Mouse (Mus musculus) spleen, postnatal 4 days (tissue): ENCODE results near the gene Dnajc19.
"Not testable (repeated sequence)": the region's sequence is repeated elsewhere in the genome, so short reads cannot be mapped to it uniquely, and the experiment has no call there.

Source experiments
- DNase-seq, 2 experiments: peaks; one replicate each; pipeline ENCODE4 v3.0.0; 2022; ENCODE audit warnings: low spot score in 2 of 2

The Dnajc19 gene

DNA sequence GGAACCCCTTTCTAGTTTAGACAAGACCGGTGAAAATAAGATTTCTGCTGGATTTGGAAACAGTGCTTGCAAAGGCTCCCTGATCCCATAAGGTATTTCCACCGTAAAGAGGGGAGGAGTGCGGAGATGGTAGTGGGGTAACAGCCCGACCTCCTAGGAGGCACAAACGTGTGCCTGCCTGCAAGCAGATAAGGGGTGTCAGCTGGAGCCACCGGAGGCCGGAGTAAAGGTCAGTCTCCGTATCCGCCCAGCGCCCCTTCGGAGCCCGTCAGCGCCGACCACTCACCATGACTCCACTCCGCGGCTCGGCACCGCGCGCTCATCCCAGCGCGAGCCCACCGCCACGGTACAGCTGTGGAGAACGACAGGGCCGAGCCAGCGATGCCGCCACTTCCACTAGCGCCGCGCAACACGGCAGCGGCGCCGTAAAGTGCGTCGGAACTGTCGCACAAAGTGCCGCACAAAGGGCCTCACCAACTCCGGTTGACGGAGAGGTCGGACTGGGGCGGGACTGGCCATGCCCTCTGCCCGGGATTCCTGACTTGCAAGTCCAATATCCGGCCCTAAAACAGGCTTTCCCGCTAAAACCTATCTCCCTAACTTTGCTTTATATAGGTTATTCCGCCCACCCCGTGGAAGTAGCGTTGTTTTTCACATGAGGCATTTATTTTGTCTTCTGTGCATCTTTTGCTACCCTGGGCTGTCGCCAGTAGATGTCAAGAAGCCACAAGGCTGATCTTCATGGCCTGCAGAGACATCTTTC, at the start of gene Dnajc19:
TSS of gene Dnajc19 (minus strand) at position 422 of the 763 bp plus-strand sequence.
- peak; percentile 89 to 95 for DNase-seq

DNA sequence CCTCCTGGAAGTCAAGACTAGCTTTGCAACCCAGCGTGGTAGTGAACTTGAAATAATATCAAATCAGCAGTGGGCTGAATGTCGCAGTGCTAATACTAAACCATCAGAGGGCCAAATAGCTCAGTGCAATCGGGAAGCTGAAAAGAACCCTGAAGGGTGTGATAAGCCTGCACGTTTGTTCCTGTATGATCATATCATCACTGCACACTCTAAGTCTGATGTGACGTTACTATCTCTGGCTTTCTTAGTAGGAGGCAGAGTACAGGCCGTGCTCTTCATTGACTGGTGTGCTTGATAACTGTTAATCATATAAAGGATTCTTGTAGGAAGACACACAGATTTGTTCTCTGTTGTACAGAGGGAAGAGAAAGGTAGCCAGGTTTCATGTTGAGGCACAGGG, 48.8 kb upstream of the Dnajc19 start:
- no peak for DNase-seq

DNA sequence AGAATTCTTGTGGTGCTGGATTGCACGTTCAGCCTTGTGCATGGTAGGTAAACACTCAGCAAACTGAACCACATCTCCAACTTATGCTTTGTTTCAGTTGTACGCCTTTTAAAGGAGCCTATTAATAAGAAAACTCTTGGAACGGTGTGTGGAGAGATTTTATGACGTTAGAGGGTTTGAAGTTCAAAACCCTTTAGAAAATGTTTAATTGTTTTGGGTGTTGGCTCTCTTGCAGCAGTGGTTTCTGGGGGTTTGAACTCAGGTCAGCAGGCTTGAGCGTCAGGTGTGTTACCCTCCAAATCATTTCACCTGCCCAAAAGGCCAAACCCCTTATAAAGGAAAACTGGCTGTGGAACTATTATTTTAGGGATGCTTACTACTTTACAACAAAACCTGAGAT, 40.2 kb upstream of the Dnajc19 start:
- DNase-seq, result no peak

DNA sequence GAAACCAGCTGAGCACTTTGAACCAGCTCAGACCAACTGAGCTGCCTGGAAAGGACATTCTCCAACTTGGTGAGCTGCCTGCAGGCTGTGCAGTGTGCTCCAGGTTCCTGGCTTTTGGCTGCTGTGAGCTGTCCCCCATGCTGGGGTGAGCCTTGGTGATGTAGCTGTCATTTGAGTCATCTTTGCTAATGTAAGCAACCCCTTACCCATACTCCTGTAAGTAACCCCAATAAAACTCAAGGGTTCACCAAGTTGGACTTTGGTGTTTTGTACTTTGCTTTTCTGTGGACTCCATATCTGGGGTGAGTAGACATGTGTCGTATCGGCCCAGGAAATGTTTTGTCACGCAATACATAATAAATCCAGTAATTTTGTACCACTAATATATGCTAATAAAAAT, 39.7 kb upstream of the Dnajc19 start:
- no peak for DNase-seq

DNA sequence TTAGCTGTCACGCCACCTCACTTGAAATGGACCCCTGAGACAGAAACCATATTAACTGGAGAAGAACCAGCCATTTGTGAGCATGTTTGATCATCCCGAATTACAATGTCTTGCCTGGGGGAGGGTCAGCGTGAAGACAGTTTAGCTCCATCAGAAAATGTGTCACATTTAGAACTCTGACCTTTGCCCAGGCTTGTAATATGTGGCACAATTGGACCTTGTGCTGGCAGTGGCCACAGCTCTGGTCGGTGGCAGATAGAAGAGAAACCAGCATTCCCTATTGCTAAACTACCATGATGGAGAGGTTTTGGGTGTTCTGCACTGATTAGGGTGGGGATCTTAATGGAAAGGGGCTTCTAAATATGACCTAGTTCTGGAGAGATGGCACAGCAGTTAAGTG, 38.7 kb upstream of the Dnajc19 start:
- DNase-seq, result no peak

DNA sequence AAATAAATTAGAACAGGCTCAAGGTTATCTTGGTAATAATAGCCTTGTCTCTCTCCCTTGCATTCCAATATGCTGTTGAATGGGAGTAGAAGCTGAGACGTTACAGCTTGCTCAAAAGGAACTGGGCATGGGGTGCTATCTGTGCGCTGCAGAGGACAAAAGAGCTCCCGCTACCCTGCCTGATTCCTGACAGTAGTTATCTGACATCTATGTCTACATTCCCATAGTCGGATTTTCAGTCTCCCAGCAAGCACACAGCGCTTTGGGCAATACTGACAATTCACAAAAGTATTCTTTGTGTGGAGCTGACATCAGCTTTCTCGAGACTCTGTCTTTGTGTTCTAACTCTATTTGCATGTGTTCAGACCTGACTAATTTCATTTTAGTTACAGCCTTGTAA, 34.7 kb upstream of the Dnajc19 start:
- no peak for DNase-seq

DNA sequence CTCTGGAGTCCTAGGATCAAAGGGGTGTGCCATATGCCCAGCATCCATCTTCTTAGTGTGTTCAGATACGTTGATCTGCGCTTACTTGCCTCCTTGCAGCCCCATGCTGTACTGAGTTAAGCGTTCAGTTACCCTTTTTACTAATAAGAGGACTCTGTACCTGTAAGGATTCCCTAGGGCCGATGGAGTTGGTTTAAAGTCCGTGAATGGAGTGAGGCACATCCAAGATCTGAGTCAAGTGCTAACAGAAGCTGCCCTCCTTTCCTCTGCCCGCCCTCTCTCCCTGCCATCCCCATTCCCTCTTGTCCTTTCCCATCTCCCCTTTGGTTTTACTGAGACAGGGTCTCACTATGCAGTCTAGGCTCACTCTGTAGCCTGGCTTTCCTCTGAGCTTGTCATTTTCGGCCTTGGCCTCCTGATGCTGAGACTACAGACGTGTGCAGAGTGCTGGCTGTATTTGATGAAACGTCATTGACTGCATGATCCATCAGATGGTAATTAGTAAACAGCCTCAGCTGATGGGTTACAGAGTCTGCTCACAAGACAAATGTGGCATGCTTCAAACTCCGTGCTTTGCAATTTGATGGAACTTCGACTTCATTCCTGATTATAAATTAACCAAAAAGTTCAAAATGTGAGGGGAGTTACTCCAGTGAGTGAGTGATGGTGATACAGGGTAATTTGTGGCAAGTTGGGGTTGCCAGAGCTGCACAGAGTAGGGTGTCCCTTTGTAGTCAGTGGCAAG, 31.0 kb upstream of the Dnajc19 start:
- DNase-seq, result no peak

DNA sequence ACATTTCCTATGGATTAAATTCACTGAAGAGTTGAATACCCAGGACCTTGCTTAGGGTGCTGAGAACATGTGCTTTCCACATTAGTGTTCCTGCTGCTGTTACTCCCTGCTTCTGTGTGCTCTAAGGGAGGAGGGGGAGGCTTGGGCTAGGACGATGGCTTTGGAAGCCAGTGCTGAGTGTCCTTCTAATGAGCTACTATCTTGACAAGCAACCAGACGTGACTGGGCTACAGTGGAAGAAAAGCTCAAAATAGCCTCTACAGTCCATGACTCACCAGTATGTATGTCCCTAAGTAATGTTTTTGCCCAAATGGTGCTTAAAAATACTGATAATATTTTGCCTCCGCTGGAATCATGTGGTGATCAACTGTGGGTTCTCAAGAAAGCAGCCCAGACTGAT, 26.5 kb upstream of the Dnajc19 start:
- no peak for DNase-seq

DNA sequence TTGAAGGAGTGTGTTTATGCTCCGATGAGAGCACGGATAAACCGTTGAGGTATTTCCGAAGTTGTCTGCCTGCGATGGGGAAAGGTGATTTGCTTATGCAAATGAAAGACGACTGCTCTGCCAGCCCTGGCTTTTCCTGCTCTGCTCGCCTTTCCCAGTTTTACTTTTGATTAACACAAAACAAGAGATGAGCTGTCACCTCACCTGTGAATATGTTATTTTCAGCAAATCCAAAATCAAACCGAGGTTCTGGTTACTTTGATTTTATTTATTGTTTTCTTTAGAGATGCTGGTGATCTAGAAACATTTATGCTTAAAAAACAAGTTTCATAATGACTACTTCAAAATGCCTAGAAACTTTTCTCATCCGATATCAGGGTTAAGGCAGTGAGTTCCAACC, 25.3 kb upstream of the Dnajc19 start:
- DNase-seq, result no peak

DNA sequence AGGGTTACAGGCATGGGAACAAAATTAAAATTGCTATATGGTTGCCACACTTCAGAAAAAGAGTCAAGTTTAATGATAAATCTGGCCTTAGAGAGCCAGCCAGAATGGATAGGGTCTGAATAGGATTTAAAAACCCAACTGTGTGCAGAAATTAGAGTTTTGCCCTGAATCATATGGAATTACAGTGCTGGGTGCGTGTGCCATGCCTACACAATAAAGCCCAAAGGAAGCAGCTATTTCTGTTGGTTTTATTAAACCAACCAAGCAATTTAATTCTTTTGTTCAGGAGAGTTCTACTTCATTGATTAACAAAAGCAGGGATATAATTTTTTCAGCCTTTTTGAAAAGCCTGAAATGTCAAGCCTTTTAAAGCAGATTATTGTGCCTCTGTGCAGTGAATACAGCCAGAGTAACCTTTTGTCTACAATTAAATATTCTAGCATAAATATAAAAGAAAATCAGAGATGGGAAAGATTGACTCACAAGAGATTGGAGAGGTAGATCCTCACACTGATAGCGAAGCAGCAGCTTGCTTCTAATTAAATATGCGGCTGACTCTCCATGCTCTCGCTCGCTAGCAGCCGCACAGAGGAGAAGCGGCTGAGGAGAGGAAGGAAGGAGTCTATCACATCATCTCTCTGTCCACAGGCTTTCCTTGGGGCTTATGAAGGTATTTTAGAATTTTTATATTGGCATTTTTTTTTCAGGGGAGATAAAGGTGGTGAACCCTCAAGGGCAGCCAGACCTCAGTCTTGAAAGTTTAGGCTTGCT, 23.0 kb upstream of the Dnajc19 start:
- no peak for DNase-seq

DNA sequence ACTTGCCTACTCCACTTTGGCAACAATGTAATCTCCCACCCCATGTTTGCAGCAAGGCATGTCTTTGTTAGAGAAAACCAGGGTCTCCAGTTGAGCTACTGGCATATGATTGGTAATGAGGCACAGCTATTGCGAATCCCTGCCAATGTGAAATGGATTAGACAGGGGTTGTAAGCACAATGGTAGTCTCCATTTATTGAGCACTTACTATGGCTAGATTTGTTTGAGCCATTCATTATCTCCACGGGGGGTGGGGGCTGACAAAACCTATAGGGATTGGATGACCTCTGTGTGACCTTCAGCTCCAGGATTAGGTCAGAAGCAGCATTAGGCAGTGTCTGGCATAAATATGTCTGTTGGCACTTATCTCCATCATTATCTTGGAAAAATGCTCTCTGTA, 21.8 kb upstream of the Dnajc19 start:
- no peak for DNase-seq

DNA sequence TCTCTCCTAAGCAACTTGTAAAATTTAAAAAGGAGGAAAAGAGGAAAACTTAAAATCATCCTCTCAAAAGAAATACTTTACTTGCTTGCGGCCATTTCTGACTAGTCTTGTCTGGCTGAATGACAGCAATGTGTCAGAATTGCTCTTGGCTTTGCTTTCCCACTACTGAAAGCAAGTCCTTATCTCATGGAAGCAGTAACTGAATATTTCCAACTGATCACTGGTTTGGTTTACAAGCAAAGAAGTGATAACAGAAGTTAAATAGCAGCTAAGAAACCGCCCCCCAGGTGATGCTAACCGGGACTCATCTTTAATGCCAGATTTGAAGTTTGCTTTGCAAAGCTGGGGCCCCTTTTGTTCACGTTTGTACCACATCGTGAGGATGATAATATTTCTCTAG, 2.5 kb upstream of the Dnajc19 start:
- no peak for DNase-seq

DNA sequence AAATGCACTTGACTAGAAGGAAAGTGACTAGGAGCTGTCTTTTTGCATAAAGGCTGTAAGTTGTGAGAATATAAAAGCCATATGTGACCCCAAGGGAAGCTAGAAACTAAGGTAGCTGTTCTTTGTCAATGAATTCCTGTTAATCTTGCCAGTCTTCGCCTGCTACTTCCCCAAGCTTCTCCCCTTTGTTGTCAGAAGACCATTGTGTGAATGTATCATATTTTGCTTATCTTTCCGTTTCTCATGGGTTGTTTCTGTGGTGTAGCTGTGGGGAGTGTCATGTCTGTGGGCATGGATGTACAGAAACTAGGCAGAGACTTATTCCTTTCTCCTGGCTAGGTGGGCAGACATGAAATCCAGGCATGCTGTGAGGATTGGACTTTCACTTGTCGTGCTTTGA, 808 bp upstream of the Dnajc19 start:
- no peak for DNase-seq

DNA sequence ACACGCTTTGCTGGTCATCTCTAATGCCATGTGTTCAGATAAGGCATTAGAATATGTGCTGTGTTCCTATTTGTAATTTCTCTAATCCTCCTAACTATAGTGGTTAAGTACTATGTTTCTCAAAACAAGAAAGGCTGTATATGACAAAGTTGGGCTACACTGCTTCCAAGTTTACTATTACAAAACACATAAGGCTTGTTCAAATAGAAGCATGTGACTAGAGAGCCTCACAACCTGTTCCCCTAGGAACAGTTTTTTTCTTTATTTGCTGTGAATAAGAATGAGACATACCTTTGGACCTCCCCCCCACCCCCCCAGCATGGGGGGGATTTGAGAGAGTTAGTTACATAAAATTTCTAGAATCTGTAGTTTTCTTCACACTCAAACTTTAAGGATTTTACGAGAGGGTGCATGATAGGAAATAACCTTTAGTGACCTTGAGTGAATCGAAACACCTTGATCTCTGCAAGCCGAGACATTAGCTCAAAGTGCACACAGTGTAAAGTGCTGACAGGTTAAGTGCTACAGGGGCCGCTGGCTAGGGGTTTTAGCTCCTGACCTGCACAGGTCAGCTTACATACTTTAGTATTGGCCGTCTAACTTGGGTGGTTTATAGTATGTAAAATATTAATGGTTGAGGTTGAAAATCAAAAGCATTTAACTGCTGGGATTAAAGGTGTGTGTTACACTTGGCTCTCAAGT, 4.9 kb downstream of the Dnajc19 start:
- no peak for DNase-seq

DNA sequence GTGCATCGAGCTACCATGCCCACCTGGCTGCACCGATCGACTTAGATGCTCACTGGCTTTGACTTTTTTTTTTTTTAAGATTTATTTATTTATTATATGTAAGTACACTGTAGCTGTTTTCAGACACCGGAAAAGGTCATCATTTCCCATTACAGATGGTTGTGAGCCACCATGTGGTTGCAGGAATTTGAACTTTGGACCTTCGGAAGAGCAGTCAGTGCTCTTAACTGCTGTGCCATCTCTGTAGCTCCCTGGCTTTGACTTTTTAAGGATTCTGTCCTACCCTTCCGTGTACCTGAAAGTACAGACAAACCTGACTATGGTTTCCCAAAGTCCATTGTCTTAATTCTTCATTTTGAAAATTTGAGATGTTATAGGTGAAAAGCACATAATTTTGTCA, 8.4 kb downstream of the Dnajc19 start:
- DNase-seq, result no peak

DNA sequence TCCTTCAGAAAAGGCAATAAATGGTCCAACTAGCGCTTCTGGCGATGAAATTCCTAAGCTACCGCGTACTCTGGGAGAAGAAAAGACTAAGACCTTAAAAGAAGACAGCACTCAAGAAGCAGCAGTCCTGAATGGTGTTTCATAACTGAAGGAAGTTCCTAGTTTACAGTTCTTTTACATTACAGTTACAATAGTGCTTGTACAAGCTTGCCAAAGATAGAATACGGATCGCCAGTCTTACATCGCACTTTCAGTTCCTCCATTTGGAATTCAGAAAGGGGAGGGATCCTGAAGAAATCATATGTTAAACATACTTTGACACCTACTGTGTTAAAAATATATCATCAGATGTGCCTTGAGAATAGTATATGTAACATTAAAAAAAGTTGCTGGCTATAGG, 12.2 kb downstream of the Dnajc19 start:
- DNase-seq, result not testable (repeated sequence)

DNA sequence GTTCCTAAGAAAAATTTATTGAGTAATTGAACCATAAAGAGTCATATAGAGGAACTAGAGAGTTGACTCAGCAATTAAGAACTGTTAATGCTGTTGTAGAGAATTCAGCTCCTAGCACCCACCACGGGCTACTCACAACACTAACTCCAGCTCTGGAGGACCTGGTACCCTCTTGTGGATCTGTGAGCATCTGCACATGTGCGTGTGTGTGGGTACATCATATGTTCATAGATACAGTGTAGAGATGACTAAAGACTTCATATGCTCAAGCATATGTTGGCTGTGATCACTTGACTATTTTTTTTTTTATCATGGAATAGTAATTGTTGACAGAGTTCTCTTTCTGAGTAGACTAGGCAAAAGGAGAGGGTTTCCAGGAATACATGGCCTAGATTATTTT, 18.8 kb downstream of the Dnajc19 start:
- no peak for DNase-seq

DNA sequence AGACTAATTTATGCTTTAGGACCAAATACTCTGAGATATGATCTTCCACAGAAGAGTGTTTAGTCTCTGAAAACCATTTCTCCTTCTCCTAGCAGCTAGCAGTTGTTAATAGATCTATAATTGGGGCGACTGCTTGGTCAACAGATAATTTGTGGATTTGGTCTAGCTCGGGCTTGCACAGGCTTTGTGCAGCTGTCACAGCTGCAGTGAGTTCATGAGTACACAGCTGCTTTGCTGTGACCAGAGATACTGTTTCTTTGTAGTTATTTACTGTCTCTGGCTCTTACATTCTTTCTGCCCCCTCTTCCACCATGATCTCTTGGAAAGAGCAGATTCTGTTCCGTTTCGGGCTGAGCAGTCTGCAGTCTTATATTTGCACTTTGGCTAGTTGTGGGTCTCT, 39.1 kb downstream of the Dnajc19 start:
- no peak for DNase-seq

DNA sequence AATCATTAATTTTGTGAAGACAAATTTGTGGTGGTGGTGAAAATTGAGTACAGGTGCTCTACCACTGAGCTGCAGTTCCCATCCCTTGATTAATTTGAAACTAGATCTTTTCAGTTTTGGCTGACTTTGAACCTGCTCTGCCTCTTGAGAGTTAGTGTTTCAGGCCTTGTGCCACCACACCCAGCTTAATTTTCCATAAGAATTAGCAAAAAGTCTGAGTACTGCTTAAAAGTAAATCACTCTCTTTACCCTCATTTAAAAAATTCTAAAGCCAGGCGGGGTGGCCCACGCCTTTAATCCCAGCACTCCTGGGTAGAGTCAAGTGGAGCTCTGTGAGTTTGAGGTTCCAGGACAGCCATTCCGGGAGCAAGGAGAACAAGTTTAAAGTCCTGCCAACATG, 45.4 kb downstream of the Dnajc19 start:
- DNase-seq, result no peak

DNA sequence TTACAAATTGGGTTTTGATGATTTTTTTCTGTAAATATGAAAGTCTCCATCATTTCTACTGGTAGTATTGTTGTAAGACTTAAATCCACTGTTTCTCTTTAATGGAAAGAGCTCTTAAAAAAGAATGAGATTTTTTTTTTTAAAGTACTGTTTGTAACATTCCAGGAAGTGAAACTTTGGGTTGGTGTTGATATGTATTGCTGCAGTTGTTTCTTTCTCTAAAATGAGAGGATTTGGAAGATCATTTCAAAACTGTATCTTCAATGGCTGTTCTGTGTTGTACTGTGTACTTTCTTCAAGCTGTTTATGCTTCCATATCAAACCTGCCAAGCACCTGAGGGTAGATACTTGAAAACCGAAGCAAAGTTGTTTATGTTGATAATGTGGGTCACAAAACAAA, 46.3 kb downstream of the Dnajc19 start:
- no peak for DNase-seq

DNA sequence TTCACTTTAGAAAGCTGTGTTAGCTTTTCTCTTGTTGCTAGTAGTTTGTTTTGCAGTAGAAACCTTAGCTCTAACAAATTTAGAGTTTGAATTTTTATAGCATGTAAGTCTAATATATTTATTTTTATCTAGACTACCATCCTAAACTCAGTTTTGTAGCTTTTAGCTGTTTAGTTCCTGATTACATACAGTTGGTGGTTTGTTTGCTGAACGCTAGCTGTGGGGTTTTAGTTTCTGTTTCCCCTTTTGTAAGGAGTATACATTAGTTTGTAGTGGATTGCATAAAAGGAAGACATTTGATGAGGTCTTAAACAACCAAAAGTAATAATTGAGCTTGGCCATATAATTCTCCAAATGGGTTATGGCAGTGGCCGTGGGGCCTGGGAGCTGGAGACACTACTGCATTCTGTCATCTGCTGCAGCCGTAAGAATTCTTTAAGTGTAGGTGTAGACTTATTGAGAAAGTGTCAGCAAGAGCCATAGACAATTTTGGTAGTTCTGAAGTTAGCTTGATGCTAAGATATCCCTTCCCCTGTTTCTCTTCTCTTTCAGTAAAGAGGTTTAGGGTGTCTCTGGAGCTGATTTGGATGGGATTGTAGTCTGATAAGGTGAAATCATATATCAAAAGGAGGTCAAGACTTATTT, 47.3 kb downstream of the Dnajc19 start:
- DNase-seq, result no peak

DNA sequence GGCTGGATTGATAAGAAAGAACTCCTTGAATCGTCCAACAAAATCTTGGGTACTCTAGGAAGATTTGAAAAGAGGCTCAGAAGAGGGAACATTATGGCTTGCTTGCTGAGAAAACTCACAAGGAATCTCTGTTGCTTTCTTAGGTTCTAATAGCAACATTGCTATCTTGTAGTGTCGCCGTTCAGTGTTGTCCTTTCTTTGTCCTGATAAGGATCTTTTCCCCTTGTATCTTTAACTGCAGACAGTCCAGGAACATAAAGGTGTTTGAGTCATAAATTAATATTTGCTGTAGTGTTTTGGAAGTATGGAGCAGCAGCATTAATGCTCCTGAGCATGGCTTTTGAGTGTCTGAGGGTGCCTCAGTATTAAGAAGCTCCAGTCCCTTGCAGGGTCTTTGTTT, 50.5 kb downstream of the Dnajc19 start:
- DNase-seq, result no peak
